In genomic region chr7:80535009-80535744, GRCm38 (mm10) we compare ENCODE assay signal across 8 mouse cellular contexts. TPM values are rescaled to one million over a fixed set of nuclear protein-coding genes. Genes with fewer than 3 reads are reported as not detected.
A peak's percentile ranks its signal among the peaks of the same experiment; 100 is the strongest.
DNase-seq lines count a peak whose midpoint lies in the region; ATAC-seq and TF ChIP-seq lines count a peak whose summit lies in the region.

Gene Blm (minus strand): TSS chr7:80535119.

- peak; percentile 92 to 95 for DNase-seq in gastrocnemius, adult 8-10 months (ENCODE audit: low spot score in 2 of 2)
- DNase-seq in hindlimb bud, embryonic 11.5 days (ENCODE audit: extremely low spot score, low read depth, low spot score) = peak; percentile 91
- DNase-seq in left cerebral cortex, adult 8-10 months (ENCODE audit: low spot score in 2 of 2) = peak; percentile 83 to 97
- peak; percentile 98 to 99 for DNase-seq in right cerebral cortex, postnatal 10 days (ENCODE audit: low spot score in 2 of 2)
- DNase-seq in urinary bladder, postnatal 25 days (ENCODE audit: low spot score) = peak; percentile 90

- peak; percentile 97 for ATAC-seq in activated CD4-positive, CD25-positive, alpha-beta regulatory T cell, adult 4 months

- H3K36me3 ChIP-seq in megakaryocyte, embryonic 14.5 days (replicated peaks; ENCODE audit: low read length) = peaks cover 8% of the 10 kb centered on the region

- no peaks in the 10 kb centered on the region; the same call in 1 of the 2 replicates for H3K4me1 ChIP-seq in cortical plate, adult 2 months (ENCODE audit: control insufficient read depth, insufficient read depth, low read length)
- peaks cover 79% of the 10 kb centered on the region for H3K4me1 ChIP-seq in megakaryocyte, embryonic 14.5 days

- 0 out of 2 replicates have a peak within 1 kb of the TSS, but pooled peaks have one; percentile 15 for H3K27ac ChIP-seq in cortical plate, adult 2 months (ENCODE audit: insufficient read depth, low read length)

- TF ChIP-seq CTCF in cortical plate, adult 2 months (IDR thresholded peaks at IDR 0.05; ENCODE audit: extremely low read depth, insufficient read depth, low read length) = no peak

- H3K9me3 ChIP-seq in megakaryocyte, embryonic 14.5 days = no peaks in the 10 kb centered on the region

- H3K27me3 ChIP-seq in megakaryocyte, embryonic 14.5 days (replicated peaks) = no peaks in the 10 kb centered on the region

- peak within 1 kb of the TSS; percentile 66 for H3K4me3 ChIP-seq in cortical plate, adult 2 months (ENCODE audit: insufficient read depth, low read length)
- peak within 1 kb of the TSS; percentile 97 for H3K4me3 ChIP-seq in megakaryocyte, embryonic 14.5 days (replicated peaks)

- peak; percentile 34; the same call in 1 of the 2 replicates for TF ChIP-seq POLR2A in cortical plate, adult 2 months (IDR thresholded peaks at IDR 0.05; ENCODE audit: extremely low read depth, insufficient read depth, low read length)

RNA-seq across cellular contexts. Expression of gene Blm, which starts in this region (rescaled TPM):
- polyA plus RNA-seq in activated CD4-positive, CD25-positive, alpha-beta regulatory T cell, adult 4 months (2017; shearing (Covaris generic)) = 1 to 10 TPM; 7.6 to 8.5 TPM
- 4.0 and 4.6 TPM in 2 replicates for polyA plus RNA-seq in cortical plate, adult 2 months (2012; rRNA removed)
- total RNA-seq in gastrocnemius, adult 8-10 months (2022) = 1 to 10 TPM in 3 of 4 experiments, under 1 TPM in 1; 0.75 to 1.7 (median 1.2) TPM
- 1 to 10 TPM; 4.0 to 7.5 (median 4.9) TPM for total RNA-seq in left cerebral cortex, adult 8-10 months (2022)
- 2.4 and 150 TPM in 2 replicates for polyA plus RNA-seq in megakaryocyte, embryonic 14.5 days (2012; ENCODE audit: insufficient read depth, low replicate concordance)

Comparison
In these comparisons a context has a peak if more than half of its experiments do, and no peak if none do; other contexts are left out.
1. Peak in every context shown above with its lines: DNase-seq, ATAC-seq, H3K4me3 ChIP-seq and H3K27ac ChIP-seq.